Mouse (Mus musculus): Measurements from ENCODE around the gene Smg1. TPM values are rescaled to one million over a fixed set of nuclear protein-coding genes. Genes with fewer than 3 reads are reported as not detected.

Smg1 gene
- polyA plus RNA-seq, 1 experiment from 2014 or later = 20.4 TPM

- Histone ChIP-seq H3K27me3 (ENCODE audit: control insufficient read depth, insufficient read depth, low read length) (no peaks in the 10 kb centered on the region), H3K9me3 (ENCODE audit: control insufficient read depth, low read length) (no peaks in the 10 kb centered on the region), H3K4me1 (ENCODE audit: control insufficient read depth, insufficient read depth, low read length) (peaks cover 9% of the 10 kb centered on the region), H3K4me3 (ENCODE audit: low read depth, low read length) (no peak overlapping the region; the same call in 1 of the 2 replicates), H3K9ac (ENCODE audit: low read length) (no peak overlapping the region), H3K4me2 (ENCODE audit: low read depth, severe bottlenecking) (peak overlapping the region; percentile 52; the same call in 1 of the 2 replicates), H3K27ac (replicated peaks; ENCODE audit: low read depth, low read length) (peak overlapping the region; percentile 47), H3K36me3 (ENCODE audit: control insufficient read depth, insufficient read depth, low read length) (peaks cover 30% of the 10 kb centered on the region)
- 20% methylated on average over 8 of the region's 8 CpGs for WGBS
- no peak for ATAC-seq (ENCODE audit: insufficient number of reproducible peaks, low FRiP score, low TSS enrichment, low read depth)
- no peak for DNase-seq (ENCODE audit: low spot score)
Observed at GRCm38 (mm10) chr7:118116787-118117538, 126.5 kb downstream of the Smg1 start.

- peak; percentile 85 for ATAC-seq (ENCODE audit: insufficient number of reproducible peaks, low FRiP score, low TSS enrichment, low read depth)
- H3K4me1 ChIP-seq (ENCODE audit: control insufficient read depth, insufficient read depth, low read length) = peaks cover 9% of the 10 kb centered on the region
- WGBS = under 1% methylated on average over 40 of the region's 40 CpGs
Observed at GRCm38 (mm10) chr7:118115877-118116568, 127.4 kb downstream of the Smg1 start, which contains the start of gene Rps15a. Gene Rps15a (minus strand): TSS chr7:118116188.

GRCm38 (mm10) chr7:118115533-118115876 is 128.0 kb downstream of the Smg1 start:
- peaks cover 32% of the 10 kb centered on the region for H3K36me3 ChIP-seq (ENCODE audit: control insufficient read depth, insufficient read depth, low read length)
- under 1% methylated on average over 20 of the region's 20 CpGs for WGBS
- H3K4me3 ChIP-seq (ENCODE audit: low read depth, low read length) = peak overlapping the region; percentile 78
- peak overlapping the region; percentile 88 for H3K9ac ChIP-seq (ENCODE audit: low read length)
- ATAC-seq (ENCODE audit: insufficient number of reproducible peaks, low FRiP score, low TSS enrichment, low read depth) = peak; percentile 46; the same call in 1 of the 2 replicates
- DNase-seq (ENCODE audit: low spot score) = no peak
- H3K27me3 ChIP-seq (ENCODE audit: control insufficient read depth, insufficient read depth, low read length) = no peaks in the 10 kb centered on the region
- H3K9me3 ChIP-seq (ENCODE audit: control insufficient read depth, low read length) = no peaks in the 10 kb centered on the region
- peak overlapping the region; percentile 91 for H3K4me2 ChIP-seq (ENCODE audit: low read depth, severe bottlenecking)
- H3K4me1 ChIP-seq (ENCODE audit: control insufficient read depth, insufficient read depth, low read length) = peaks cover 9% of the 10 kb centered on the region
- H3K27ac ChIP-seq (replicated peaks; ENCODE audit: low read depth, low read length) = peak overlapping the region; percentile 90

More at GRCm38 (mm10) chr7:118115877-118116568, 127.4 kb downstream of the Smg1 start, which contains the start of gene Rps15a:
- Histone ChIP-seq H3K9me3 (ENCODE audit: control insufficient read depth, low read length) (no peaks in the 10 kb centered on the region), H3K27ac (replicated peaks; ENCODE audit: low read depth, low read length) (peak within 1 kb of the TSS; percentile 90), H3K4me3 (ENCODE audit: low read depth, low read length) (peak within 1 kb of the TSS; percentile 78), H3K9ac (ENCODE audit: low read length) (peak within 1 kb of the TSS; percentile 88), H3K4me2 (ENCODE audit: low read depth, severe bottlenecking) (peak within 1 kb of the TSS; percentile 91), H3K36me3 (ENCODE audit: control insufficient read depth, insufficient read depth, low read length) (peaks cover 33% of the 10 kb centered on the region), H3K27me3 (ENCODE audit: control insufficient read depth, insufficient read depth, low read length) (no peaks in the 10 kb centered on the region)
- DNase-seq (ENCODE audit: low spot score) = peak; percentile 96

GRCm38 (mm10) chr7:118113541-118114297 is 129.8 kb downstream of the Smg1 start:
- DNase-seq (ENCODE audit: low spot score) = no peak
- Histone ChIP-seq H3K27me3 (ENCODE audit: control insufficient read depth, insufficient read depth, low read length) (no peaks in the 10 kb centered on the region), H3K4me3 (ENCODE audit: low read depth, low read length) (peak overlapping the region; percentile 78), H3K36me3 (ENCODE audit: control insufficient read depth, insufficient read depth, low read length) (peaks cover 31% of the 10 kb centered on the region), H3K4me1 (ENCODE audit: control insufficient read depth, insufficient read depth, low read length) (peaks cover 9% of the 10 kb centered on the region), H3K9ac (ENCODE audit: low read length) (no peak overlapping the region), H3K9me3 (ENCODE audit: control insufficient read depth, low read length) (no peaks in the 10 kb centered on the region), H3K4me2 (ENCODE audit: low read depth, severe bottlenecking) (peak overlapping the region; percentile 91), H3K27ac (replicated peaks; ENCODE audit: low read depth, low read length) (no peak overlapping the region)
- 63% methylated on average over 5 of the region's 5 CpGs for WGBS
- no peak for ATAC-seq (ENCODE audit: insufficient number of reproducible peaks, low FRiP score, low TSS enrichment, low read depth)

GRCm38 (mm10) chr7:118111128-118111527 is 132.3 kb downstream of the Smg1 start:
- H3K27me3 ChIP-seq (ENCODE audit: control insufficient read depth, insufficient read depth, low read length) = no peaks in the 10 kb centered on the region
- H3K27ac ChIP-seq (replicated peaks; ENCODE audit: low read depth, low read length) = no peak overlapping the region
- H3K4me3 ChIP-seq (ENCODE audit: low read depth, low read length) = no peak overlapping the region
- peaks cover 9% of the 10 kb centered on the region for H3K4me1 ChIP-seq (ENCODE audit: control insufficient read depth, insufficient read depth, low read length)
- H3K9me3 ChIP-seq (ENCODE audit: control insufficient read depth, low read length) = no peaks in the 10 kb centered on the region
- ATAC-seq (ENCODE audit: insufficient number of reproducible peaks, low FRiP score, low TSS enrichment, low read depth) (no peak), DNase-seq (ENCODE audit: low spot score) (no peak)
- WGBS = 84% methylated on average over 3 of the region's 3 CpGs
- no peak overlapping the region for H3K9ac ChIP-seq (ENCODE audit: low read length)
- H3K4me2 ChIP-seq (ENCODE audit: low read depth, severe bottlenecking) = no peak overlapping the region; the same call in 1 of the 2 replicates
- peaks cover 45% of the 10 kb centered on the region for H3K36me3 ChIP-seq (ENCODE audit: control insufficient read depth, insufficient read depth, low read length)

- H3K4me2 ChIP-seq (ENCODE audit: low read depth, severe bottlenecking) = no peak overlapping the region
- 88% methylated on average over 1 of the region's 1 CpGs for WGBS
- H3K27me3 ChIP-seq (ENCODE audit: control insufficient read depth, insufficient read depth, low read length) = no peaks in the 10 kb centered on the region
- no peak for ATAC-seq (ENCODE audit: insufficient number of reproducible peaks, low FRiP score, low TSS enrichment, low read depth)
- no peak overlapping the region for H3K4me3 ChIP-seq (ENCODE audit: low read depth, low read length)
- H3K9me3 ChIP-seq (ENCODE audit: control insufficient read depth, low read length) = no peaks in the 10 kb centered on the region
- H3K36me3 ChIP-seq (ENCODE audit: control insufficient read depth, insufficient read depth, low read length) = peaks cover 45% of the 10 kb centered on the region
- DNase-seq (ENCODE audit: low spot score) = no peak
- no peaks in the 10 kb centered on the region; the same call in 1 of the 2 replicates for H3K4me1 ChIP-seq (ENCODE audit: control insufficient read depth, insufficient read depth, low read length)
- no peak overlapping the region for H3K27ac ChIP-seq (replicated peaks; ENCODE audit: low read depth, low read length)
- no peak overlapping the region for H3K9ac ChIP-seq (ENCODE audit: low read length)
Observed at GRCm38 (mm10) chr7:118107671-118108070, 135.8 kb downstream of the Smg1 start.

GRCm38 (mm10) chr7:118104458-118105052 is 138.9 kb downstream of the Smg1 start:
- ATAC-seq (ENCODE audit: insufficient number of reproducible peaks, low FRiP score, low TSS enrichment, low read depth) (no peak), DNase-seq (ENCODE audit: low spot score) (no peak)
- H3K4me3 ChIP-seq (ENCODE audit: low read depth, low read length) = no peak overlapping the region
- 74% methylated on average over 5 of the region's 5 CpGs for WGBS
- no peak overlapping the region for H3K27ac ChIP-seq (replicated peaks; ENCODE audit: low read depth, low read length)
- H3K9ac ChIP-seq (ENCODE audit: low read length) = no peak overlapping the region
- H3K27me3 ChIP-seq (ENCODE audit: control insufficient read depth, insufficient read depth, low read length) = no peaks in the 10 kb centered on the region
- no peak overlapping the region for H3K4me2 ChIP-seq (ENCODE audit: low read depth, severe bottlenecking)
- H3K36me3 ChIP-seq (ENCODE audit: control insufficient read depth, insufficient read depth, low read length) = peaks cover 31% of the 10 kb centered on the region
- H3K9me3 ChIP-seq (ENCODE audit: control insufficient read depth, low read length) = no peaks in the 10 kb centered on the region
- no peaks in the 10 kb centered on the region; the same call in 1 of the 2 replicates for H3K4me1 ChIP-seq (ENCODE audit: control insufficient read depth, insufficient read depth, low read length)
